Mouse (Mus musculus) bone marrow, adult 2 months (tissue): Measurements from ENCODE around the gene CN725425.

ENCODE experiments used
- CTCF ChIP-seq: fragments of 200-500 bp; IDR thresholded peaks from 2 replicates; pipeline ENCODE4 v1.5.1; 2011; ENCODE audit warnings: low read length, control low read depth; ENCODE audit not compliant: control insufficient read depth, insufficient read depth
- POLR2A ChIP-seq: fragments of 200-500 bp; IDR thresholded peaks from 2 replicates; pipeline ENCODE4 v1.6.1; 2011; ENCODE audit warnings: low read depth, mild to moderate bottlenecking, control low read depth, low read length, borderline replicate concordance; ENCODE audit not compliant: control insufficient read depth

- TF ChIP-seq POLR2A, result no peak
- no peak for TF ChIP-seq CTCF
Observed at GRCm38 (mm10) chr15:91299319-91299835, 100.1 kb downstream of the CN725425 start.
